Mouse (Mus musculus) lung, embryonic 15.5 days (tissue): Measurements from ENCODE around the gene Zbtb3. TPM values are rescaled to one million over a fixed set of nuclear protein-coding genes. Genes with fewer than 3 reads are reported as not detected.

ENCODE experiments used
- ATAC-seq: fragments of 200-750 bp; cut with Nextera tagmentation; 2 replicates; pipeline ENCODE4 v1.8.0; 2017; ENCODE audit warnings: moderate number of reproducible peaks, borderline replicate concordance; ENCODE audit not compliant: low FRiP score, low TSS enrichment; ENCODE audit errors: extremely low read depth
- H3K27ac ChIP-seq: fragments of 300-500 bp; sonication (generic); 2 replicates; pipeline ENCODE4 v1.5.1; 2015; ENCODE audit warnings: moderate library complexity, mild to moderate bottlenecking, inconsistent platforms
- H3K27me3 ChIP-seq: fragments of 300-500 bp; sonication (generic); 2 replicates; pipeline ENCODE4 v1.6.1; 2015; ENCODE audit warnings: inconsistent platforms
- H3K36me3 ChIP-seq: fragments of 300-500 bp; sonication (generic); 2 replicates; pipeline ENCODE4 v1.6.1; 2015; ENCODE audit warnings: inconsistent platforms
- H3K4me1 ChIP-seq: fragments of 300-500 bp; sonication (generic); 2 replicates; pipeline ENCODE4 v1.6.1; 2015; ENCODE audit warnings: inconsistent platforms
- H3K4me2 ChIP-seq: fragments of 300-500 bp; sonication (generic); 2 replicates; pipeline ENCODE4 v1.6.1; 2015; ENCODE audit warnings: inconsistent platforms, mild to moderate bottlenecking, moderate library complexity
- H3K4me3 ChIP-seq: fragments of 300-500 bp; sonication (generic); 2 replicates; pipeline ENCODE4 v1.5.1; 2015; ENCODE audit warnings: mild to moderate bottlenecking, inconsistent platforms
- H3K9ac ChIP-seq: fragments of 300-500 bp; sonication (generic); 2 replicates; pipeline ENCODE4 v1.6.1; 2015; ENCODE audit warnings: inconsistent platforms
- H3K9me3 ChIP-seq: fragments of 300-500 bp; sonication (generic); 2 replicates; pipeline ENCODE4 v1.6.1; 2016; ENCODE audit warnings: inconsistent platforms
- WGBS: fragments of 180-500 bp; shearing (Covaris S2); methylation state at CpG from one replicate; pipeline ENCODE4 v1.1.7; 2015; 5-methylcytosine and 5-hydroxymethylcytosine counted together
- polyA plus RNA-seq: library from polyadenylated mRNA; unstranded; fragments of >200 nt; fragmentation: Nextera tagmentation; extraction: Ambion mirVana; gene quantifications from 2 replicates; pipeline ENCODE4 v1.2.1, GENCODE M21; 2015

Zbtb3 gene
- polyA plus RNA-seq, 1 experiment from 2014 or later: 6.4 TPM

GRCm38 (mm10) chr19:8774086-8774835, 28.1 kb upstream of the Zbtb3 start, which contains the start of gene Tmem179b:
Tmem179b (minus strand) TSS chr19:8774467.
- H3K4me1 ChIP-seq: peaks cover 32% of the 10 kb centered on the region
- peaks cover 26% of the 10 kb centered on the region for H3K36me3 ChIP-seq
- under 1% methylated on average over 63 of the region's 68 CpGs for WGBS
- H3K9me3 ChIP-seq: no peaks in the 10 kb centered on the region
- H3K4me3 ChIP-seq: peak within 1 kb of the TSS; percentile 67
- ATAC-seq: peak; percentile 92
- peak within 1 kb of the TSS; percentile 99 for H3K27ac ChIP-seq
- peak within 1 kb of the TSS; percentile 87 for H3K4me2 ChIP-seq
- H3K9ac ChIP-seq: peak within 1 kb of the TSS; percentile 93
- H3K27me3 ChIP-seq: no peaks in the 10 kb centered on the region

- Histone ChIP-seq H3K36me3 (peaks cover 23% of the 10 kb centered on the region), H3K4me1 (peaks cover 32% of the 10 kb centered on the region), H3K9ac (peak overlapping the region; percentile 93), H3K27me3 (no peaks in the 10 kb centered on the region), H3K27ac (peak overlapping the region; percentile 99), H3K9me3 (no peaks in the 10 kb centered on the region), H3K4me2 (peak overlapping the region; percentile 87), H3K4me3 (peak overlapping the region; percentile 67)
- WGBS: 4% methylated on average over 20 of the region's 20 CpGs
- ATAC-seq: no peak; the same call in 1 of the 2 replicates
These were observed 27.4 kb upstream of the Zbtb3 start for GRCm38 (mm10) chr19:8774951-8775421.

GRCm38 (mm10) chr19:8786008-8786781, 16.2 kb upstream of the Zbtb3 start, which contains the start of gene Taf6l:
Taf6l (minus strand) TSS chr19:8786417.
- Histone ChIP-seq H3K36me3 (peaks cover 24% of the 10 kb centered on the region), H3K4me3 (peak within 1 kb of the TSS; percentile 73), H3K27me3 (no peaks in the 10 kb centered on the region), H3K4me2 (peak within 1 kb of the TSS; percentile 66), H3K4me1 (peaks cover 7% of the 10 kb centered on the region; the same call in 1 of the 2 replicates), H3K9ac (peak within 1 kb of the TSS; percentile 66), H3K9me3 (no peaks in the 10 kb centered on the region), H3K27ac (peak within 1 kb of the TSS; percentile 87)
- WGBS: under 1% methylated on average over 32 of the region's 32 CpGs
- ATAC-seq: peak; percentile 99

- Histone ChIP-seq H3K9ac (no peak overlapping the region), H3K4me3 (no peak overlapping the region), H3K27me3 (no peaks in the 10 kb centered on the region), H3K9me3 (no peaks in the 10 kb centered on the region), H3K4me2 (no peak overlapping the region), H3K36me3 (peaks cover 15% of the 10 kb centered on the region), H3K4me1 (peaks cover 7% of the 10 kb centered on the region; the same call in 1 of the 2 replicates), H3K27ac (no peak overlapping the region)
- ATAC-seq: no peak
- WGBS: 21% methylated on average over 3 of the region's 3 CpGs
These were observed 13.8 kb upstream of the Zbtb3 start for GRCm38 (mm10) chr19:8788521-8788920.

GRCm38 (mm10) chr19:8789171-8789570, 13.2 kb upstream of the Zbtb3 start:
- Histone ChIP-seq H3K9ac (no peak overlapping the region), H3K9me3 (no peaks in the 10 kb centered on the region), H3K4me1 (peaks cover 7% of the 10 kb centered on the region; the same call in 1 of the 2 replicates), H3K36me3 (peaks cover 20% of the 10 kb centered on the region), H3K27ac (no peak overlapping the region), H3K27me3 (no peaks in the 10 kb centered on the region), H3K4me3 (no peak overlapping the region), H3K4me2 (no peak overlapping the region)
- WGBS: 48% methylated on average over 1 of the region's 1 CpGs
- no peak for ATAC-seq

GRCm38 (mm10) chr19:8790171-8790570, 12.2 kb upstream of the Zbtb3 start:
- no peak overlapping the region for H3K4me2 ChIP-seq

GRCm38 (mm10) chr19:8798264-8798946, 4.0 kb upstream of the Zbtb3 start, which contains the start of gene Polr2g:
Polr2g (minus strand) TSS chr19:8798577.
- H3K27ac ChIP-seq: peak within 1 kb of the TSS; percentile 69
- H3K4me2 ChIP-seq: peak within 1 kb of the TSS; percentile 85
- no peaks in the 10 kb centered on the region for H3K27me3 ChIP-seq
- peaks cover 25% of the 10 kb centered on the region for H3K4me1 ChIP-seq
- peak within 1 kb of the TSS; percentile 80 for H3K4me3 ChIP-seq
- peak; percentile 73 for ATAC-seq
- WGBS: 1% methylated on average over 25 of the region's 25 CpGs
- H3K9me3 ChIP-seq: no peaks in the 10 kb centered on the region
- H3K9ac ChIP-seq: peak within 1 kb of the TSS; percentile 83
- H3K36me3 ChIP-seq: peaks cover 22% of the 10 kb centered on the region

More at GRCm38 (mm10) chr19:8790171-8790570, 12.2 kb upstream of the Zbtb3 start:
- Histone ChIP-seq H3K4me3 (no peak overlapping the region), H3K4me1 (peaks cover 5% of the 10 kb centered on the region; the same call in 1 of the 2 replicates), H3K36me3 (peaks cover 28% of the 10 kb centered on the region), H3K9ac (no peak overlapping the region), H3K27ac (no peak overlapping the region), H3K27me3 (no peaks in the 10 kb centered on the region), H3K9me3 (no peaks in the 10 kb centered on the region)
- WGBS: 69% methylated on average over 7 of the region's 7 CpGs
- ATAC-seq: no peak

GRCm38 (mm10) chr19:8798947-8799315, 3.4 kb upstream of the Zbtb3 start:
- Histone ChIP-seq H3K4me2 (peak overlapping the region; percentile 85), H3K9ac (no peak overlapping the region), H3K4me3 (peak overlapping the region; percentile 80), H3K36me3 (peaks cover 17% of the 10 kb centered on the region), H3K9me3 (no peaks in the 10 kb centered on the region), H3K27ac (0 out of 2 replicates have a peak overlapping the region, but pooled peaks have one; percentile 21), H3K27me3 (no peaks in the 10 kb centered on the region), H3K4me1 (peaks cover 25% of the 10 kb centered on the region)
- no peak for ATAC-seq

GRCm38 (mm10) chr19:8803204-8803780, 937 bp downstream of the Zbtb3 start:
- Histone ChIP-seq H3K27ac (peak overlapping the region; percentile 92), H3K9ac (0 out of 2 replicates have a peak overlapping the region, but pooled peaks have one; percentile 24), H3K4me3 (peak overlapping the region; percentile 72)

GRCm38 (mm10) chr19:8803879-8804660, 1.7 kb downstream of the Zbtb3 start:
- H3K9ac ChIP-seq: no peak overlapping the region
- H3K36me3 ChIP-seq: peaks cover 33% of the 10 kb centered on the region
- no peak overlapping the region for H3K4me3 ChIP-seq
- WGBS: 89% methylated on average over 11 of the region's 11 CpGs
- no peak for ATAC-seq
- H3K27ac ChIP-seq: no peak overlapping the region
- H3K27me3 ChIP-seq: no peaks in the 10 kb centered on the region
- H3K4me2 ChIP-seq: no peak overlapping the region
- peaks cover 11% of the 10 kb centered on the region for H3K4me1 ChIP-seq
- H3K9me3 ChIP-seq: no peaks in the 10 kb centered on the region

More at GRCm38 (mm10) chr19:8803204-8803780, 937 bp downstream of the Zbtb3 start:
- H3K36me3 ChIP-seq: peaks cover 31% of the 10 kb centered on the region
- ATAC-seq: no peak
- H3K9me3 ChIP-seq: no peaks in the 10 kb centered on the region
- 88% methylated on average over 9 of the region's 9 CpGs for WGBS
- no peaks in the 10 kb centered on the region for H3K27me3 ChIP-seq
- H3K4me2 ChIP-seq: peak overlapping the region; percentile 87
- peaks cover 17% of the 10 kb centered on the region for H3K4me1 ChIP-seq
